Mouse (Mus musculus): ENCODE measurements around the gene Eri3. TPM values are rescaled to one million over a fixed set of nuclear protein-coding genes. Genes with fewer than 3 reads are reported as not detected.

Eri3 gene
- polyA plus RNA-seq, 1 experiment from 2014 or later: 158 TPM

Small RNA genes within 50 kb of the gene (microRNA-seq; reads per million reads assigned to microRNA genes)
- gene Gm25559: not detected

Other genes with a start within 250 kb of the Eri3 start
- 116 and 118 TPM in 2 replicates for gene Rnf220, start 53.3 kb upstream of the Eri3 start, polyA plus RNA-seq (2016; fragmentation: Nextera tagmentation; extraction: Ambion mirVana)
- gene Dmap1, start 131.9 kb downstream of the Eri3 start, polyA plus RNA-seq (2016; fragmentation: Nextera tagmentation; extraction: Ambion mirVana): 73.1 and 76.4 TPM in 2 replicates
- gene Gm12845, start 174.0 kb downstream of the Eri3 start, polyA plus RNA-seq (2016; fragmentation: Nextera tagmentation; extraction: Ambion mirVana): not detected in 2 replicates
- not detected in 2 replicates for gene Klf17, start 215.3 kb downstream of the Eri3 start, polyA plus RNA-seq (2016; fragmentation: Nextera tagmentation; extraction: Ambion mirVana)